Mouse (Mus musculus) adrenal gland, postnatal 0 days (tissue): Measurements from ENCODE around the gene Trip12. TPM values are rescaled to one million over a fixed set of nuclear protein-coding genes. Genes with fewer than 3 reads are reported as not detected.

Experiments used
- microRNA-seq: library from miRNA; unstranded; fragments of <30 nt; microRNA quantifications from one replicate; pipeline ENCODE4, GENCODE M21; 2016; ENCODE audit warnings: borderline replicate concordance; ENCODE audit not compliant: insufficient number of aligned reads
- polyA plus RNA-seq: library from polyadenylated mRNA; unstranded; fragments of >200 nt; fragmentation: Nextera tagmentation; extraction: Ambion mirVana; gene quantifications from 2 replicates; pipeline ENCODE4 v1.2.1, GENCODE M21; 2015

Gene Trip12
- polyA plus RNA-seq, result 29.9 and 47.0 TPM in 2 replicates

DNA sequence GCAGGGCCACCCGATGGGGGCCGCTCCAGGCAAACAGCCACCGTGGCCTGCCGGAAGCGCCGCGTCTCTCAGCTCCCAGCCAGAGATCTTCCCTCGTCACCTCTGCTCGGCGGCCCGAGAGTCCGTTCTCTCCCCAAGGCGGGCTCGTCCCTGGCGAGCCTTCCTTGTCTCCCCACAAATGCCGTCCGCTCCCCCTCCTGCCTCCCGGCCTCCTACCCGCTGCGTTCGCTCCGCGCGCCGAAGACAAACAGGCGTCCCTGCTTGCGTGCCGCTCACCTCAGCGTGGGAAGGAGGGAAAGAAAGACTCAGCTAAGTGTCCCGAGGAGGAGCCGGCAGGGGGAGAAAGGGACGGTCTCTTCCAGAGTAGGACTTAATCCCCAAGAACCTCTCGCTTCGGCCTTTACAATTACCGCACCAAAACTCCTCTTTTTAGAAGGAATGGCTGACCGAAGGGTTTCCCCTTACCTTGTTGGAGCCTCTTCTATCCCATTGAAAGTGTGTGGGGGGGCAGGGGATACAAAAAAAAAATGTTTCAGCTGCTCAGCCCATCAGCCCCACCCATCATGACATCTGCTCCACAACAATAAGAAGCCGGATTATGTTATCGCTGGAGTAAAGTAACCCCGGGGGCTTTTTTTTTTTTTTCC is at the start of gene Trip12:
Trip12 (minus strand) TSS at position 499 of the 647 bp plus-strand sequence.

DNA sequence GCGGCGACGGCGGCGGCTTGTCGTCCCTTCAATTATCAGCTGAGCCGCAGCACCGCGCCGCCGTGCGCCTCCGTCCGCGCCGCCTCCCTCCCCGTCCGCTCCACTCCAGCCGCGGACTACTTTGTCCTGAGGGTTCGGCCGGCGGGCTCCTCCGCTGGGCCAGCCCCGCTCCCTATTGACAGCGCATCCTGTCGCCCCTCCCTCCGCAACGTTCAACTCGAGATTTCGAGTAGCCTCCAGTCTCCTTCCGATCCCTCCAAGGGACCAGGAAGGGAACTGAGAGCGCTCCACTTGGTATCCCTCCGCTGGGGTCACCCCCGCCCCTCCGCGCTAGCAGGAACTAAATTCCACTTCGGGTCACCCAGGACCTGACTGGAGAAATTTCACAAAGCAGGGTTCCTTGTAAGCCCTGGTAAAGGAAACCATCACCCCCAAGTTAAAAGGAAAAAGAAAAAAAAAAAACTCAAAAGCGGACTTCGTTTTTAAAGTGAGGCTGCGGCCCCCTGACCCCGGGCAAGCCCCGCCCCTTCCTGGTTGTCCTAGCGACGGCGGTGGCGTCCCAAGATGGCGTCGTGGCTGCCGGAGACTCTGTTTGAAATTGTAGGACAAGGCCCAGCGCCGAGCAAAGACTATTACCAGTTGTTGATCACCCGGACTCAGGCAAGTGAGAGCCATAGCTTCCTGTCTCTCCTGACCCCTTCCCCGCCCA is 853 bp downstream of the Trip12 start, which contains the start of gene Fbxo36:
Fbxo36 (plus strand) TSS at position 533 of the 709 bp plus-strand sequence.

DNA sequence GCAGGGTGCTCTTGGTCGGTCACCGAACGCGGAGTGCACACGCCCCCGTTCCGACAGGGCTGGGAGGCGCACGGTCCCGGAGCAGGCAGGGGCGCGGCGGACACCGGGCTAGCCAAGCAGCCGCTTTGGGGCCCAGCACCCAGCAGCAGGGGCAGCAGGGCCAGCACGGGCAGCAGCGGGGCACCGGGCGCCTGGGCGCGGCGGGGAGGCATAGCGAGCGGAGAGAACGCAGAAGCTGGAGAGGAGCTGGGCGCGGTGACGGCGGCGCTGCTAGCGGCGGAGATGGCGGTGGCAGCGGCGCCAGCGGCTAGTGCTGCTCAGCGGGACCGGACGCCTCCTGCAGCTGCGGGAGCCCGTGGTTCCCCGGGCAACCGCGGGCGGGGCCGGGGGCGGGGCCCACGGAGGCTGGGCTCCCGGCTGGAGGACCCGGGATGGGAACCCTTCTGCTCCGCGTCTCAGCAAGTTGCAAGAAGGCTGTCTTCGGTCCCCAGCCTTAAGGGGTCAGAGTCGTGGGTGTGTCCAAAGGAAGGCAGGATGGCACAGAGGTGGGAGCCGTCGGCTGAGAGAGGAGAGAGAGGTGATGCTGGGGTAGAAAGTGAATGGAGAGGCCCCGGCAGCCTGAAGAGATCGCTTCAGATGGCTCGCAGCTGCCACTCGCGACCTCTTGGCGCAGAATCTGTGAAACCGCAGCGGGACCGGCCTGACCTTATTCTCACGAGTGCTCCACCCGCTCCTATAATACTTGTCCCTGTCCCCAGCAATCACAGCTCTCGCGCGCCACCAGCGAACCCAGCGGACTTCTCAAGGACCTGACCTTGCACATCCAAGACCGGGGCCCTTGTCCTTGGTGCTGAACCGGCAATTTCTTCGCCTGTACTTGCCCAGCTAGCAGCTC is 144.6 kb downstream of the Trip12 start, which contains the start of gene Dner:
Dner (minus strand) TSS at position 705 of the 895 bp plus-strand sequence.

Small RNA genes lying within 50 kb of the gene (microRNA-seq; reads per million reads assigned to microRNA genes)
- 8.1 reads per million, percentile 12 among the genes with 10 or more reads in this experiment for gene Mir5126

Other genes starting within 250 kb of the Trip12 start
- gene Dner, start 144.3 kb downstream of the Trip12 start, polyA plus RNA-seq, result 6.2 and 14.5 TPM in 2 replicates
- 21.4 and 41.6 TPM in 2 replicates for gene Fbxo36, start 675 bp downstream of the Trip12 start, polyA plus RNA-seq
- gene Slc16a14, start 94.6 kb upstream of the Trip12 start, polyA plus RNA-seq, result 0.94 and 1.1 TPM in 2 replicates